8 mouse cellular contexts compared by ENCODE assay signal in the genomic region with DNA sequence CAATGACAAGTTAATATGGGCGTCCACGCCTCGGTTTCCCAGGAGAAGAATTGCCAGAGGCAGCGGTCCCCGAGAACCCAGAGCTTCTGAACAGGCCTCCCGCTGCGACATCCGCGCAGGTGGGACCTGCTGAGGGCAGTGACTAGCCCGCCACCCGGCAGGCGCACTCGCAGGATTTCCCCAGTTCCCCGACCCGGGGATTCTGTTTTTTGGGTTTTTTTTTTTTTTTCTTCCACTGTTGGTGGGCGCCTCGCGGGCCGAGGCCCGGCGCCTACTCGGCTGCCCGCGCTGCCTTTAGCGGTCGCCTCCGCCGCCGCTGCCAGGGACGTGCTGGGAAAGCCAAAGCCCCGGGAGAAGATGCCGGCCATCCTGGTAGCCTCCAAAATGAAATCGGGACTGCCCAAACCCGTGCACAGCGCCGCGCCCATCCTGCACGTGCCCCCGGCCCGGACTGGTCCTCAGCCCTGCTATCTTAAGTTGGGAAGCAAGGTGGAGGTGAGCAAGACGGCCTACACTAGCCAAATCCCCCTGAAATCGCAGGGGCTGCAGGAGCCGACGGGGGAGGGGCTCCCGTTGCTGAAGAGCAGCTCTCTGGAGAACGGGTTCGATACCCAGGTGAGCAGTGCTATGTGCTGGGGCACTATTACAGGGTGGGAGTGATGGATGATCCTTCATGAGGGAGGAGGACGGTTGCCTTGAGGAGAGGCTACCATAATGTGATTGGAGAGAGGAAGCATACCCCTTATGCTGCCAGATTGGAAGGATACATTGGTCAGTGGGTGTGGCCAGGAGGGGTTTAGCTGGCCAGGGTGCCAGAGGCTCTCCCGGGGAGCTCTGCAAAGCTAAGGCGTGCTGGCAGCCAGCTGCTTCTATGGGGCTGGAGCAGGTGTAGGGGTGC.
DNase-seq lines count a peak whose midpoint lies in the region; ATAC-seq and TF ChIP-seq lines count a peak whose summit lies in the region.

No protein-coding gene starts in this region.

- peak overlapping the region; percentile 63; the same call in 1 of the 2 replicates for H3K4me3 ChIP-seq in liver, adult 2 months (ENCODE audit: insufficient read depth, low read depth, low read length)
- peak overlapping the region; percentile 62 for H3K4me3 ChIP-seq in brown adipose tissue, adult 24 weeks (ENCODE audit: insufficient read depth, low read depth, low read length)
- H3K4me3 ChIP-seq in forebrain, embryonic 16.5 days (replicated peaks; ENCODE audit: low read length), result peak overlapping the region; percentile 71
- H3K4me3 ChIP-seq in limb, embryonic 10.5 days, result peak overlapping the region; percentile 69
- peak overlapping the region; percentile 52 for H3K4me3 ChIP-seq in neural tube, embryonic 12.5 days

- no peak for TF ChIP-seq CTCF in liver, adult 2 months (IDR thresholded peaks at IDR 0.05; ENCODE audit: low read depth, low read length)

- WGBS in liver, adult 2 months, result 7% methylated on average over 50 of the region's 50 CpGs
- 2% methylated on average over 50 of the region's 50 CpGs for WGBS in forebrain, embryonic 16.5 days
- 3% methylated on average over 50 of the region's 50 CpGs for WGBS in limb, embryonic 10.5 days
- 3% methylated on average over 50 of the region's 50 CpGs for WGBS in neural tube, embryonic 12.5 days

- no peaks in the 10 kb centered on the region for H3K36me3 ChIP-seq in liver, adult 2 months (ENCODE audit: control insufficient read depth, insufficient read depth, low read length)
- H3K36me3 ChIP-seq in forebrain, embryonic 16.5 days (ENCODE audit: control insufficient read depth, insufficient read depth), result no peaks in the 10 kb centered on the region
- H3K36me3 ChIP-seq in limb, embryonic 10.5 days, result no peaks in the 10 kb centered on the region
- no peaks in the 10 kb centered on the region for H3K36me3 ChIP-seq in neural tube, embryonic 12.5 days

- no peaks in the 10 kb centered on the region for H3K79me2 ChIP-seq in liver, adult 2 months (ENCODE audit: control insufficient read depth, insufficient read depth, low read length)

- H3K4me1 ChIP-seq in liver, adult 2 months (ENCODE audit: control insufficient read depth, insufficient read depth, low read length), result peaks cover 4% of the 10 kb centered on the region
- peaks cover 5% of the 10 kb centered on the region; the same call in 1 of the 2 replicates for H3K4me1 ChIP-seq in brown adipose tissue, adult 24 weeks (ENCODE audit: control insufficient read depth, insufficient read depth, insufficient read length, low read length)
- peaks cover 48% of the 10 kb centered on the region for H3K4me1 ChIP-seq in forebrain, embryonic 16.5 days (replicated peaks; ENCODE audit: control insufficient read depth, insufficient read depth, low read length)
- H3K4me1 ChIP-seq in limb, embryonic 10.5 days, result peaks cover 17% of the 10 kb centered on the region
- H3K4me1 ChIP-seq in neural tube, embryonic 12.5 days, result peaks cover 31% of the 10 kb centered on the region

- no peak for DNase-seq in liver, adult 2 months (ENCODE audit: extremely low read depth, low read depth, low spot score)
- no peak for DNase-seq in liver
- peak; percentile 55 for DNase-seq in limb, embryonic 10.5 days (ENCODE audit: low spot score)
- DNase-seq in layer of hippocampus, adult 9-10 months (ENCODE audit: low spot score), result no peak

- no peaks in the 10 kb centered on the region for H3K9me3 ChIP-seq in forebrain, embryonic 16.5 days (ENCODE audit: control insufficient read depth, low read length)
- no peaks in the 10 kb centered on the region for H3K9me3 ChIP-seq in limb, embryonic 10.5 days (replicated peaks)
- H3K9me3 ChIP-seq in neural tube, embryonic 12.5 days, result no peaks in the 10 kb centered on the region

- ATAC-seq in forebrain, embryonic 16.5 days, result no peak
- no peak for ATAC-seq in neural tube, embryonic 12.5 days (ENCODE audit: low FRiP score, low read depth)
- ATAC-seq in megakaryocyte progenitor cell, adult 5-6 weeks (replicated peaks; ENCODE audit: poor library complexity), result no peak

- peak overlapping the region; percentile 59 for H3K9ac ChIP-seq in liver, adult 2 months (ENCODE audit: low read depth, low read length)
- peak overlapping the region; percentile 71 for H3K9ac ChIP-seq in forebrain, embryonic 16.5 days (replicated peaks; ENCODE audit: low read depth, low read length)
- H3K9ac ChIP-seq in neural tube, embryonic 12.5 days, result peak overlapping the region; percentile 54

- H3K4me2 ChIP-seq in forebrain, embryonic 16.5 days (ENCODE audit: low read length), result peak overlapping the region; percentile 93
- peak overlapping the region; percentile 99 for H3K4me2 ChIP-seq in neural tube, embryonic 12.5 days (replicated peaks)

- no peak for TF ChIP-seq POLR2A in liver, adult 2 months (IDR thresholded peaks at IDR 0.05; ENCODE audit: extremely low read depth, insufficient read depth, low read length)

- H3K27me3 ChIP-seq in liver, adult 2 months (ENCODE audit: control insufficient read depth, insufficient read depth, low read length), result peaks cover 5% of the 10 kb centered on the region; the same call in 1 of the 2 replicates
- H3K27me3 ChIP-seq in forebrain, embryonic 16.5 days (replicated peaks; ENCODE audit: control insufficient read depth, insufficient read depth, low read length), result no peaks in the 10 kb centered on the region
- H3K27me3 ChIP-seq in limb, embryonic 10.5 days (ENCODE audit: low read depth, poor library complexity, severe bottlenecking), result peaks cover 58% of the 10 kb centered on the region
- H3K27me3 ChIP-seq in neural tube, embryonic 12.5 days (replicated peaks), result peaks cover 34% of the 10 kb centered on the region

- H3K27ac ChIP-seq in liver, adult 2 months (replicated peaks; ENCODE audit: insufficient read depth, low read depth, low read length), result no peak overlapping the region
- H3K27ac ChIP-seq in brown adipose tissue, adult 24 weeks (replicated peaks; ENCODE audit: low read depth, low read length), result no peak overlapping the region
- H3K27ac ChIP-seq in forebrain, embryonic 16.5 days (ENCODE audit: low read length), result peak overlapping the region; percentile 77
- H3K27ac ChIP-seq in limb, embryonic 10.5 days, result 0 out of 2 replicates have a peak overlapping the region, but pooled peaks have one; percentile 93
- H3K27ac ChIP-seq in neural tube, embryonic 12.5 days, result no peak overlapping the region

Comparison
In these comparisons a context has a peak if more than half of its experiments do, and no peak if none do; other contexts are left out.
1. H3K27ac ChIP-seq: peak in forebrain, embryonic 16.5 days (single experiment) and limb, embryonic 10.5 days (single experiment); none in liver, adult 2 months (single experiment), brown adipose tissue, adult 24 weeks (single experiment) and neural tube, embryonic 12.5 days (single experiment).
2. Peak in every context shown above with its lines, with median percentiles within 50 percentile points of each other: H3K4me3 ChIP-seq and H3K9ac ChIP-seq.